Mouse (Mus musculus) liver, adult (tissue): Measurements from ENCODE around the gene Cpne4.

Experiments
- GATA4 ChIP-seq: IDR thresholded peaks from 2 replicates; pipeline ENCODE4 v1.6.1; 2014; ENCODE audit warnings: mild to moderate bottlenecking, low read length; ENCODE audit not compliant: insufficient replicate concordance

Gene Cpne4

GRCm38 (mm10) chr9:104546986-104547385 is at the start of gene Cpne4:
Gene Cpne4 (plus strand): TSS chr9:104547286.
- no peak for TF ChIP-seq GATA4

- no peak for TF ChIP-seq GATA4
These were observed 31.9 kb upstream of the Cpne4 start for GRCm38 (mm10) chr9:104515187-104515586.

GRCm38 (mm10) chr9:104535508-104535907 is 11.6 kb upstream of the Cpne4 start:
- TF ChIP-seq GATA4 = no peak

DNA sequence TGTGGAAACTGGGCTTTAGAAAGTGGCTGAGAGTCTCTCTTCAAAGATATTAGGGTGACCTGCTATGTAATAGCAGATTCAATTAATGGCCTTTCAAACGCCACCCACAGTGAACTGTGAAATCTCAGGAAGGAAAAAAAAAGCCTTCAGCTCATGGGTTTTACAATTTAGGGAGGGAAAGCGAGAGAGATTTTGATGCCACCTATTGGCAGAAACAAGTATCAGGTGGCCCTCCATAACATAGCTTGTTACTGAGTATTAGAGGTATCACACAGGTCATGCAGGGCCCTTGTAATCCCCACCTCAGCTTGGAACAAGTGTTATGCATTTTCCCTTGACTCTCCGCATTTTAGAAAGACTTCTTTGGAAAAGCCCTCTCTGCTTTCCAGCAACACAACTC is 18.7 kb downstream of the Cpne4 start:
- TF ChIP-seq GATA4 = no peak

DNA sequence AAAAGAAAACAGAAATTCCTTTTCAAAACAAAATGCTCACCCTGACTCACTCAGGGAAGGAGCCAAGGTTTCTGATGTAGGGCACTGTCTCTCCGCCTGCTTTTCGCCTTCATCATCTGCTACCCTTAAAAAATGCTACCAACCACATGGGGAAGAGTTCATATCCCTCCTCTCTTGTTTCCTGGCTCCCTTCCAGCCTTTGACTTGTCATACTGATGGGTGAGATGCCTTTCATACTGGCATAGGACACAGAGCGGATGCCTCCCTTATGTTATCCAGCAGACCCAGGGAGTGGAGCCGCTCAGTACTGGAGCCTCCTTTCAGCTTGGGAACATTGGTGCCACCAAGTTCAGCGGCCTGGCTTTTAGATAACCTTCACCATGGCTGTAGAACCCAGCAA is 19.4 kb downstream of the Cpne4 start:
- no peak for TF ChIP-seq GATA4

DNA sequence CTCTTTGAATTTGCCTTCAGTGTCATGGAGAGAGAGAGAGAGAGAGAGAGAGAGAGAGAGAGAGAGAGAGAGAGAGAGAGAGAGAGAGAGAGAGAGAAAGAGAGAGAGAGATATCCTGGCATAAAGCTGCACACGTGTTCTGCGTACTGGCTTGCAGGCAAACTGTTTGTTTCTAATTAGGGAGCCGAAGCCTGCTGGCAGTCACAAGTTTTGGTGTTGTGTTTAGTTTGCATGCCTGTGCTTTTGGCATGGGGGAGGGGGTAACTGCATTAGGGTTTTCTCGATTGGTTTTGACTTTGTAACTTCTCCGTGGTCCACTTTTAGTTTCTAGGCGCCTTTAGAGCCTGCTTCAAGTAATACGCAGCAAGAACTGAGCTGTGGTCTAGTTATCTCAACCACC is 20.0 kb downstream of the Cpne4 start:
- TF ChIP-seq GATA4 = no peak

DNA sequence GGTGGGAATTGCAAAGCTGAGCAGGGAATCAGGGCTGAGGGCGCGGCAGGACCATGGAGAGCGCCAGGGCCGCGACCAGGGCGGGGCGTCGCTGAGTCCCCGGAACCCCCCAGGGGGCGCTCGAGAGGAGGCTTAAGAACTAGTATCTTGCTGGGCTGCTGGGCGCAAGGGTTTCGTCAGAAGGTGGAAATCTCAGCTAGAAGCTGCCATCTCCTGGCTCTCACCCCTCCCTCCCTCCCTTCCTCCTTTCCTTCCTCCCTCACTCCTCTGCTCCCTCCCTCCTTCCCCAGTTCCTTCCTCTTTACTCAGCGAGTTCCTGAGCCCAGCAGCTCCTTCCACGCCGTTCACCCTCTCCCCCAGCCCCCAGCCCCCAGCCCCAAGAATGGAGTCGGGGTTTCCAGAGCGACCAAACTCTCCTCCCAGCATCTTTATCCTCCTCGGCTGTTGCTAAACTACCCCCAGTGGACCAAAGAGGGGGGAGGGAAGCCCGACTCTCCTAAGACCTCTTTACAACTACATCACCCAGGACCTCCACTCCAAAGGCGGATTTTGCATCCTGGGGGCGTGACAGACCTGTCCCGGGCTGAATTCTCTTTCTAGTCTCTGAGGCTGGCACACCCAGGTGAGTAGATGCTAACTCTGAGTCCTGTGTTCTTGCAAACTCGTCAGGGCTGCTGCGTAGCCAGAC is 22.5 kb downstream of the Cpne4 start:
- TF ChIP-seq GATA4 = no peak

- no peak for TF ChIP-seq GATA4
These were observed 25.8 kb downstream of the Cpne4 start for GRCm38 (mm10) chr9:104572856-104573255.

DNA sequence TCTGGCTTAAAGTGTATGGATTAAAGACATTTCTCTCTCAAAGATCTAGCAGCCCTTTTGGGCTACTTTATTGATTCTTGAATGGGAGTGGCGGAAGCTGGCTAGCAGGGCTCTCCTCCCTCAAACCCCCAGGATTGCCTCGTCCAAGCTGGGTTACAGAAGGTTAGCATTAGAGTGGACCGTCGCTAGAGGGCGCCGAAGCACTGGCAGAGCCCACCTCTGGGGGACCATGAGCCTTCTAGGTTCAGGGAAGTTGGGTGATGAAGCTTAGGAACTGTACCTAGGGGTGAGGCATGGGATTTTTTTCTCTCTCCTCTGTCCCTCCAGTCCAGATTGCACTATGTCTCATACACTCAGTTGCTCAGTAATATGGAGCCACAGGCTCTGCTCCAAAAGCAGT is 27.4 kb downstream of the Cpne4 start:
- no peak for TF ChIP-seq GATA4

DNA sequence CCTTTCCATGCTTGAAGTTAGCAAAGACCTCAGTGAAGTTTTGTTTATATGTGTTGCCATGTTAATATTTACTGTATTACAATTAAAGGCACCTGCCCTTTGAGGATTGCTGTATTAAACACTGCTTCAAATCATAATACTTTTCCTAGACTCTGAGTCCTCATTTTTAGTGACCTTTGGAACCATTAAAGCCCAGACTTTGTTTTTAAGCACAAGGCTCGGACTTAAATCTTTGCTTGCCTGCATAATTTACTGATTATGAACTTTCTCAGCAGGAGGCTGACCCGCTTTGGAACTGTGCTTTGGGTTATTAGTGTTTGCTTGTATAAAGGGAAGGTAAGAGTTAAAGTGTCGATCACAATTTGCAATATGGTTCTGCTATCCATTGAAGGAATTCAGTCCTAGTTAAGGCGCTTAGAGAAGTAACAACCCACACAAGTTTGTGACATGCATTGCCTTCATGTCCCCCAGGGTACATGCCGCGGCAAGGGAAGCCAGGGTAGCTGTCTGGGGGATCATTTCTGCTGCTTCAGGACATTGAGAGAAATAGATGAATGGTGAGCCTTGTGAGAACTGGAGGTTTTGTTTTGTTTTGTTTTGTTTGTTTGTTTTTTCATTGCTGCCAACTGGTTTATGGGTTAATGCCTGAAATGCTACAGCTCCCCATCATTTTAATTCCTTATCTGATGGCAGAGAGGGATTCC is 35.0 kb downstream of the Cpne4 start:
- no peak for TF ChIP-seq GATA4

DNA sequence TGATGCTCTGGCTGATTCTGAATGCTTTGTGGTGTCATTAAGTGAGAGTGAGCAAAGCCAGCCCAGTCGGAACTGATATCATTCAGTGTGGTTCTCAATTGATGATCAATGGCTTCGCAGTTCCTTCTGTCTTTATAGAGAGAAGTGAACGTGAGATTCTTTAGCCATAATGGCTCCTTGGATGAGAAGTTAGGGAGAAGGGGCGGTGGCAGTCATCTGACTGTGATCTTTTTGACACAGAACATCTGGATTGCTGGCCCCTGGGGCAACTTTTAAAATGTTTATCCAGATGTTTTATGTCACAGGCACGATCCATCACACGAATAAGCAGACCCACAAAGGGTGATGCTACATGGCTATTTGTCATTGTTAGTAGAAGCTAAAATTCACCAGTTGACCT is 35.6 kb downstream of the Cpne4 start:
- no peak for TF ChIP-seq GATA4

GRCm38 (mm10) chr9:104594550-104594949 is 47.5 kb downstream of the Cpne4 start:
- no peak for TF ChIP-seq GATA4

GRCm38 (mm10) chr9:104594979-104595378 is 47.9 kb downstream of the Cpne4 start:
- TF ChIP-seq GATA4 = no peak

DNA sequence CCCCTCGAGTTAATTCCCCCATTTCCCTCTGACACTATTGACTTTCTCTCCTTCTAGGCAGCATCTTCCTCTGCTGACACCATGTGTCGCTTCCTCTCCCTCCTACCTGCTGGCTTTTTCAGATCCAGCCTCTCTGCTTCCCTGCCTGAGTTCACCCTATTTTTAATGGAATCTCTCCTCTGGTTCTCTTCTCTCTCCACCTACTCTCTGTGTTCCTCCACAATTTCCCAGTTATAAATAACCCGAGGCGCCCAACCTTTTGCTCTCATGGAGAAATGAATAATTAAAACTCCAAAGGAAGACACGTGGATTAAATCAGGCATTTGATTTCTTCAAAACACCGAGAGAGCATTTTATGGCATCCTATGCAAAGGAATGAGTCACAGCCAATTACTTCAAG is 65.4 kb downstream of the Cpne4 start:
- TF ChIP-seq GATA4 = no peak

DNA sequence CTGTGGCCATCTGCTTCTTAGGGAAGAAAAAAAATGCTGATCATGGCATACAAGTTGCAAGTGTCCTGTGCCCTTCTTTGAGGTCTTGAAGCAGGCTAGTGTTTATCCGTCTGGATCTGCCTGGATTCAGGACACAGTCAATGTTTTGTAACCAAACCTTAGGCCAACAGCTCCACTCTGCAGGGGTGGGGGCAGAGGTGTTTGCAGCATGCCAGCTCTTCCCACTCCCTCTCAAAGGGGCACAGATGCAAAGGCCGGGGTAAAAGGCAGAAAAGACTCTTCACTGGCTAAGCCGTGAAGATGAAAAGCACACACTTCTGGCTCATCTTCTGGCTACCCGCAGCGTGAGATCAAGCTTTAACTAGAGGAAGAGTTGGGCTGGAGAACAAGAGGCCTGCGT is 69.6 kb downstream of the Cpne4 start:
- TF ChIP-seq GATA4 = no peak

DNA sequence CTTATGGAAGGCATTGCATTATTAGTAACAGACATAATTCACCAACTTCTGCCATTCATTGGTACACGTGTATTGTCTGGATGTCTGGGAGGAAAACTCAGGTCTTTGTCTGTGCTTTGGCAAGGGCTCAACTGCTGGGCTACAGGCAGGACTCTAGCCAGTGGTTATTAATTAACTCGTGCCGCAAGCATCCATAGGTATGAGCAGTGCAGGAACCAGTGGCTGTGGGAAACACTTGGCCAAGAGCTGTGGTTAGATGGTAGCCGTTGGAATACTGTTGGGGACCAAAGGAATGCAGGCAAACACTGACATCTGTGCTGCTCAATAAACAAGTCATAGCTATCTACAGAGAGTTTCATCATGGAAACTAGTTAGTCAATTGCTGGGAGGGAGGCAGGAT is 76.5 kb downstream of the Cpne4 start:
- no peak for TF ChIP-seq GATA4

DNA sequence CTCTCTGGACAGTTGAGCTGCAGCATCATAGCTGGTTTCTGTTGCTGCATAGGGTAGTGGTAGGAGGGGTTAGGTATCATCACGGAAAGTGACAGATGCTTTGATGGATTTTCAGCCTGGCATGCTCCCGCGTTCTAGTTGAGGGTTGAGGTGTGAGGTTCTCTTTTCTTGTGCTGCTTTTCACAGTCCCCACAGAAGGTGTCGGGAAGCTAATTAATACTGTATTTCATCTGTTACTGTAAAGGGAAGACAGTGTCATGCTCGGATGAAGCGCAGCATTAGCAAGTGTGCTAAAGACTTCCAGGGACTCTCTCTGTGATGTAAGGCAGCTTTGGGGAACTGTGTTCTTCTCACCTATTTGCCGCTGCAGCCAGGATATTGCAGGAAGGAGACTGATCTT is 80.7 kb downstream of the Cpne4 start:
- no peak for TF ChIP-seq GATA4
